Mouse (Mus musculus): ENCODE results near the gene Lemd1. TPM values are rescaled to one million over a fixed set of nuclear protein-coding genes. Genes with fewer than 3 reads are reported as not detected.

Lemd1 gene
- total RNA-seq, 1 experiment from 2014 or later = not detected

- DNase-seq = no peak
Measured at GRCm38 (mm10) chr1:132290921-132291675, 99.9 kb downstream of the Lemd1 start.

DNA sequence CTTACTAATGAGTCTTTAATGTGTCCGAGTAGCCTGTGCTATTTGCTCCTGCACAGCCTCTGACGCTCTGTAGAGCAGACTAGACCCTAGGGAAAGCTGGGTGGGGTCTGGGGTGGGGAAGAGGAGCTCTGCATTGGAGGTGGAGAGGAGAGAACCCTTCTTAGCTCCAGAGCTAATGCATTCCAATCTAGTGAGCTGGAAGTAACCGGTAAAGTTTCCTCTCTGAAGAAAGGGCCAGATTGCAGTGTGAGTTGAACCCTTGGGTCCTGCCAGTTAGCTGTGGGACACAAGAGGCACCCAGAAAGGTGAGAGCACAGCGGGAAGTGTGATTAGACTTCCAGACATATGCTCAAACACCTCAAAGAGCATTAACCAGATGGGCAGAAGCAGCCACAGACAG is 100.5 kb downstream of the Lemd1 start:
- no peak for DNase-seq

DNA sequence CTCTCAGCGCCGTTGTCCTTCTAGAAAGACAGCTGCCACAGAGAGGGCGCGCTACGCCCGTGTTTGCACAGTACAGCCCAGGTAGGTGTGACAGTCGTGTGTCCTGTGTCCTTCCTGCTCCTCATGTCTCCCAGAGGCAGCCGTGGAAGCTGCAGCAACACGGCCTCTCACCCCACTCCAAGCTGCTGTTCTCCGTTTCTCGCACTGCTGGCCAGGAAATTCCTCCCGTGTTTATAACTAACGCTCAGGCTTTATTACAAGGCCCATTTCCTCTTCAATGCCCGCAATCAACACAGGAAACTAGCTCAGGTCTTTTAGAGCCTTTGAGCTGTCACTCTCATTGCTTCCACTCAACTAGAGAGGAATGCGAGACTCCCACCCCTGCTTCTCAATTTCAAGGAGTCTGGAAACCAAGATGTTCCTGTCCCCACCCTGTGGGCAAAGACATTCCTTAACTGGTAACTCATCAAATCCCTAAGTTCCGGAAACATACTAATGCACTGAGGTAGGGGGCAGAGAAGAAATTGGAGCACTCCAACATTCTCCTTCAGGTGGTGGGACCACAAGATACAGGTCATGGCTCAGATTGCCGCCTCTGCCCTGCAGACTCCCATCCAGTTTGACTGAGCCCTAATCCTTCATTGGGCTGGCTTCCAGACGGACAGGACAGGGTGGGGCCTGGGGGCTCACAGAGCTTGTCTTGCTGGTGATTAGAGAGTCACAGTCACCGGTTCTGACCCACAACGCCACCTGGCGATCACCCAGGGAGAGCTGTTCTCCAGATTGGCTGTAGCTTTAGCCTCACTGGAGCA is 101.3 kb downstream of the Lemd1 start:
- DNase-seq = peak; percentile 66

DNA sequence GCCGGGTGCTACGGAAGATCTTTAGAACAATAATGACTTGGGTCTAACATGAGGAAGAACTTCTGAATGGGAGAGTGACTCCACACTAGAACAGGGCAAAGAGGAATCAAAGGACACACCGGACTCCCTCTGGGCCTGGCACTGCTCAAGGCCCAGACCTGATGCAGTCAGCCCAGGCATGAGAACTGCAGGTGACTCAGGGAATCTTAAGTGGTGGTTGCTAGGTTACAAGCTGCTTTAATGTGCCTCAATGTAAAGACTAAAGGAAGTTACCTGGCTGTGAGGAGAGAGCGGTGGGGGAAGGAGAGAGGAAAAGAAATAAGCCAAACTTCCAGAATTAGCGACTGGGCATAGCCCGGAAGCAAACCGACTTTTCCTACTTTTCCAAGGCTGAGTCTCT is 104.3 kb downstream of the Lemd1 start:
- DNase-seq = no peak

GRCm38 (mm10) chr1:132296051-132296450 is 104.8 kb downstream of the Lemd1 start:
- peak; percentile 74 for DNase-seq

- DNase-seq = peak; percentile 89
Measured at GRCm38 (mm10) chr1:132298425-132298800, 107.2 kb downstream of the Lemd1 start, which contains the start of gene Klhdc8a. Klhdc8a (plus strand) TSS chr1:132298626.

- DNase-seq = peak; percentile 66
Measured at GRCm38 (mm10) chr1:132298801-132299464, 107.7 kb downstream of the Lemd1 start.

DNA sequence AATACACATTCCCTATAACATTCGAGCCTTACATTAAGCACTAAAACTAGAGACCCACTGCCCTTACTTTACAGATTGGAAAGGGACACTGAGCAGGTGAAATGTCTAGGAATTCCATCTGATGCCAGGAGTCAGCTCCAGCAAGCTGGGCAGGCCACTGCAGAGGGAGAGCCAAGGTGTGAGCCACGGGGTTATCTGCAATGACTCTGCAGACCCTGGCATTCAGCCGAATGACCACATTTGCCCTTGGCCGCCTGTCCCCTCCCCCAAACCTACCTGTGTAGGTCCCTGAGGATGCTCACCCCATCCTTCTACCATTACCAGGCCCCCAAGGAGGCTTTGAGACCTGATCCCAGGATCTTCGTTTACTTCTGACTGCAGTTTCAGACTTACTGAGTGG is 108.5 kb downstream of the Lemd1 start:
- peak; percentile 69 for DNase-seq

GRCm38 (mm10) chr1:132301242-132301641 is 110.0 kb downstream of the Lemd1 start:
- no peak for DNase-seq

- no peak for DNase-seq
Measured at GRCm38 (mm10) chr1:132302341-132302866, 111.2 kb downstream of the Lemd1 start.

DNA sequence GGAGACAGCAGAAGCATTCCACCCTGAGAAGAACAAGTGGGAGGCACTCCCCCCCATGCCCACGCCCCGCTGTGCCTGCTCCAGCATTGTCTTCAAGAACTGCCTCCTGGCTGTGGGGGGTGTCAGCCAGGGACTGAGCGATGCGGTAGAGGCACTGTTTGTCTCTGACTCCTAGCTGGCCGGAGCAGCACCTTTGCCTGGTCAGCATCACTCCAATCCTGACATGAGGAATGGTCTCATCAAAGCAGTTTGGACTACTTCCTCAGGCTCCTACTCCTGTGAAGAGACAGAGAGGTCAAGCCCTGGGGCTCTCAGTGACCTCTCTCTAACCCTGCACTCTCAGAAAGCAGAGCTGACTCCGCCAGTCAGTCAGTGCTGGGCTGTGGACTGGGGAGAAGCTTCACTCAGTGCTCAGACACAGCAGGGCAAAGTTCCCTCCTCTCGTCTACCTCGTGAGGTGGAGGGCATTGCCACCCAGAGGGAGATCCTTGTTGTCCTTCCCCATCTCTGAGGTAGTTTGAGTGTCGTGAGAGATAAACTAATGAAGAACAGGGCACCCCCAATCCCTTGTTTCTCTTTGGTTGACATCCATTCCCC is 113.5 kb downstream of the Lemd1 start:
- DNase-seq = no peak

DNA sequence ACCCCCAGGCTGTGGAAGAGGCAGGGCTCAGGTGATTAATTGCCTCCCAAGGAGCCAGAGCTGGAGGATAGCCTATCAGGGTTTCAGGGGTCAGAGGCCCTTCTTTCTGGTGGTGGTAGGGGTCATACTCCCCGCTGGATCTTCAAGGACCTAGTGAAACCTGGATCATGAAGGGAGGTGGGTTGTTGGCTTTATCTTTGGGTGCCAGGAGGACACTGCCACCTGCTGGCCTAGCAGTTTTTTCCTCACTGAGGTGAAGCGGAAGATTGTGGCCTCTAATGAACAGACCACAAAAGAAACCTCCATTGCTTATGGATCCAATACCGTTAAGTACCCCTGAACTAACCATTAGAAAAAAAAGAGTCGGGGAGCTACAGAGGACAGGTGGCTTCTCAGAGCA is 114.9 kb downstream of the Lemd1 start:
- DNase-seq = peak; percentile 71

DNA sequence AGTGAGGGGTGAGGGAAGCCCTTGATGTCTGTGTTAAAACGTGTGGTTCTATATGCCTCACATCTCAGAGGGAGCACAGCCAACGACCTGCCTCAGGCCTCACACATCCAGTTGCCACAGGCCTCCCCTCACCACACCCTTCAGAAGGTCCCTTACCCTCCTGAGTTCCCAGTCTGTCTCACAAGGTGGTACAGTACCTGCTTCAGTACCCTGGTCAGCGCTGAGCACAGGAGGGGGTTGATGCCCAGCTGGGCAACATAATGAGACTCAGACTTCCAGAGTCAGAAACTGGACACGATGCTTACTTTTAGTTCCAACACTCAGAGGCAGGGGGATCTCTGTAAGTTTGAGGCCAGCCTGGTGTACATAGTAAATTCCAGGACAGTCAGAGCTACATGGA is 115.6 kb downstream of the Lemd1 start:
- DNase-seq = no peak

GRCm38 (mm10) chr1:132307962-132308361 is 116.7 kb downstream of the Lemd1 start:
- no peak for DNase-seq

DNA sequence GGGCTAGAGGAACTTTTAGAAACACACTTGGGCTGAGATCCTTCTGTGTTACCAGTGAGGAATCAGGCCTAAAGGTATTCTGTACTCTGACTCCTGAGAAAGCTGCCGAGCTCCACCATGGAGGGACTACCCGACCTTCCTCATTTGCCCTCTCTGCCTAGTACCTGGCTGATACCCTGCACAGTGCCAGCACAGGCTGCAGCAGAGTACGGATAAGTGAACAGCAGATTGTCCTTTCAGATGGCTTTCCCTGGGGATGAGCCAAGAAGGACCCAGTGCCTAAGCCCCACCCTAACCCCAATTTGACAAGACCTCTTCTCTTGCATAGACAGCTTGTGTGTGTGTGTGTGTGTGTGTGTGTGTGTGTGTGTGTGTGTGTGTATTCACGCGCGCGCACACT is 117.4 kb downstream of the Lemd1 start:
- no peak for DNase-seq

Small RNA genes lying within 50 kb of the gene (microRNA-seq; reads per million reads assigned to microRNA genes)
- 11.4 to 20.9 reads per million in 2 experiments for gene Mir135b

Other genes with a start within 250 kb of the Lemd1 start
- gene Slc45a3, start 228.5 kb upstream of the Lemd1 start, total RNA-seq (2021) = 12.6 and 15.5 TPM in 2 replicates
- gene Elk4, start 183.8 kb upstream of the Lemd1 start, total RNA-seq (2021) = 100 and 117 TPM in 2 replicates
- 29.5 and 29.9 TPM in 2 replicates for gene Mfsd4a, start 123.4 kb upstream of the Lemd1 start, total RNA-seq (2021)
- gene Cdk18, start 51.7 kb upstream of the Lemd1 start, total RNA-seq (2021) = 16.5 and 18.0 TPM in 2 replicates
- not detected in 2 replicates for gene AC124108.1, start within 50 bp of the Lemd1 start, total RNA-seq (2021)
- gene Gm10188, start 38.3 kb downstream of the Lemd1 start, total RNA-seq (2021) = not detected in 2 replicates
- 116 and 153 TPM in 2 replicates for gene Klhdc8a, start 107.2 kb downstream of the Lemd1 start, total RNA-seq (2021)
- gene Nuak2, start 124.7 kb downstream of the Lemd1 start, total RNA-seq (2021) = 2.4 and 4.8 TPM in 2 replicates
- gene Tmcc2, start 199.8 kb downstream of the Lemd1 start, total RNA-seq (2021) = 8.4 and 8.6 TPM in 2 replicates
- gene Dstyk, start 226.1 kb downstream of the Lemd1 start, total RNA-seq (2021) = 20.7 and 26.8 TPM in 2 replicates